Comparison of ENCODE assay signal across 25 mouse cellular contexts in genomic region chr1:19110211-19110610, GRCm38 (mm10). TPM values are rescaled to one million over a fixed set of nuclear protein-coding genes. Genes with fewer than 3 reads are reported as not detected.
"Had no signal": no experiment of that assay in that cellular context is flagged by ENCODE, and none has a peak within 500 bp of the region (broad histone marks: within the 10 kb centered on the region; RNA-seq: fewer than 3 reads in every experiment).

No protein-coding gene starts in this region.

- H3K36me3 ChIP-seq: liver, embryonic 13.5 days; liver, embryonic 15.5 days; lung, embryonic 15.5 days; neural tube, embryonic 13.5 days; neural tube, embryonic 15.5 days had no signal

- H3K9ac ChIP-seq: liver, embryonic 13.5 days; liver, embryonic 15.5 days; liver, postnatal 0 days; lung, embryonic 15.5 days; neural tube, embryonic 13.5 days; neural tube, embryonic 15.5 days had no signal

- H3K9me3 ChIP-seq: liver, embryonic 13.5 days; liver, embryonic 15.5 days; lung, embryonic 15.5 days; neural tube, embryonic 13.5 days; neural tube, embryonic 15.5 days had no signal

- H3K4me2 ChIP-seq: liver, embryonic 11.5 days; liver, embryonic 13.5 days; liver, embryonic 15.5 days; lung, embryonic 15.5 days; neural tube, embryonic 13.5 days; neural tube, embryonic 15.5 days had no signal

- H3K27ac ChIP-seq: liver, embryonic 13.5 days; liver, embryonic 15.5 days; lung, embryonic 15.5 days; neural tube, embryonic 13.5 days; neural tube, embryonic 15.5 days had no signal

- H3K4me1 ChIP-seq: liver, embryonic 13.5 days; liver, embryonic 15.5 days; lung, embryonic 15.5 days; neural tube, embryonic 13.5 days; neural tube, embryonic 15.5 days had no signal

- ATAC-seq: liver, postnatal 0 days; lung, postnatal 0 days had no signal

- DNase-seq: liver, embryonic 13.5 days; liver, postnatal 0 days; lung, adult 2 months; lung, postnatal 4 days; right cerebral cortex, adult 18-20 months; right cerebral cortex, postnatal 25 days; right cerebral cortex, postnatal 4 days; spleen, adult 18-20 months; thymus, adult 2 months; thymus, postnatal 25 days; thymus, postnatal 4 days had no signal

- H3K4me3 ChIP-seq: liver, embryonic 13.5 days; liver, embryonic 15.5 days; lung, embryonic 15.5 days; myocyte; neural tube, embryonic 13.5 days; neural tube, embryonic 15.5 days had no signal

RNA-seq across cellular contexts. Expression of gene Tfap2d, which starts 7.4 kb away (rescaled TPM):
- total RNA-seq: megakaryocyte, adult 5-6 weeks; megakaryocyte-erythroid progenitor cell, adult 5-6 weeks had no signal
- polyA plus RNA-seq: liver, embryonic 11.5 days; liver, embryonic 15.5 days; liver, postnatal 0 days; lung, adult 2 months; lung, embryonic 15.5 days; lung, postnatal 0 days; myocyte; neural tube, embryonic 11.5 days; neural tube, embryonic 13.5 days; neural tube, embryonic 15.5 days; small intestine, adult 2 months; stomach, embryonic 14.5 days; stomach, embryonic 16.5 days; thymus, adult 2 months; urinary bladder, adult 2 months had no signal
